Mouse (Mus musculus) regulatory T cell (primary cell): ENCODE measurements around the gene 4930442H23Rik.
"Not testable (repeated sequence)": the region's sequence is repeated elsewhere in the genome, so short reads cannot be mapped to it uniquely, and the experiment has no call there.

Experiments
- in situ Hi-C: fragments of 300-600 bp; cut with MboI, MseI; formaldehyde crosslinking; loops from one replicate; pipeline ENCODE4 v1.15.1; 2025; ENCODE audit warnings: high pct_unique_total_duplicates

Gene 4930442H23Rik

GRCm38 (mm10) chr10:81198230-81198629 is 14.6 kb upstream of the 4930442H23Rik start:
- in situ Hi-C loops: no loop called here

- in situ Hi-C loops: no loop called here
Observed at GRCm38 (mm10) chr10:81197305-81197704, 13.7 kb upstream of the 4930442H23Rik start.

GRCm38 (mm10) chr10:81196470-81197065 is 12.9 kb upstream of the 4930442H23Rik start:
- in situ Hi-C loops: no loop called here

- in situ Hi-C loops: no loop called here
Observed at GRCm38 (mm10) chr10:81195300-81195699, 11.7 kb upstream of the 4930442H23Rik start.

GRCm38 (mm10) chr10:81193991-81194774 is 10.5 kb upstream of the 4930442H23Rik start:
- in situ Hi-C loops: no loop called here

GRCm38 (mm10) chr10:81192968-81193501 is 9.4 kb upstream of the 4930442H23Rik start:
- in situ Hi-C loops: no loop called here

GRCm38 (mm10) chr10:81192270-81192967 is 8.8 kb upstream of the 4930442H23Rik start:
- in situ Hi-C loops: no loop called here

GRCm38 (mm10) chr10:81191342-81191982 is 7.8 kb upstream of the 4930442H23Rik start:
- in situ Hi-C loops: no loop called here

GRCm38 (mm10) chr10:81190912-81191321 is 7.3 kb upstream of the 4930442H23Rik start:
- in situ Hi-C loops: no loop called here

GRCm38 (mm10) chr10:81190236-81190911 is 6.7 kb upstream of the 4930442H23Rik start:
- in situ Hi-C loops: no loop called here

GRCm38 (mm10) chr10:81189821-81190220 is 6.2 kb upstream of the 4930442H23Rik start:
- in situ Hi-C loops: no loop called here

GRCm38 (mm10) chr10:81187161-81187560 is 3.5 kb upstream of the 4930442H23Rik start:
- in situ Hi-C loops: no loop called here

GRCm38 (mm10) chr10:81184765-81185164 is 1.1 kb upstream of the 4930442H23Rik start:
- in situ Hi-C loops: no loop called here

- in situ Hi-C loops: no loop called here
Observed at GRCm38 (mm10) chr10:81182336-81183333, 1.0 kb downstream of the 4930442H23Rik start, which contains the start of gene Dapk3. Gene Dapk3, plus strand, starts transcription at chr10:81183005.

GRCm38 (mm10) chr10:81181860-81182259 is 1.8 kb downstream of the 4930442H23Rik start:
- in situ Hi-C loops: not testable (repeated sequence)

- in situ Hi-C loops: no loop called here
Observed at GRCm38 (mm10) chr10:81180946-81181345, 2.7 kb downstream of the 4930442H23Rik start.

- in situ Hi-C loops: loop anchor here (5.0 to 10.0 kb wide), 2 partner anchors 42 to 1325 kb away; partner anchors contain the start of genes Ptbp1 and Zbtb7a
Observed at GRCm38 (mm10) chr10:81179451-81180342, 4.0 kb downstream of the 4930442H23Rik start.

- in situ Hi-C loops: loop anchor here (5.0 to 10.0 kb wide), 2 partner anchors 42 to 1324 kb away; partner anchors contain the start of genes Ptbp1 and Zbtb7a
Observed at GRCm38 (mm10) chr10:81178927-81179326, 4.7 kb downstream of the 4930442H23Rik start.
